Mouse (Mus musculus): ENCODE measurements around the gene Vmn1r79.
"Not testable (repeated sequence)": the region's sequence is repeated elsewhere in the genome, so short reads cannot be mapped to it uniquely, and the experiment has no call there.

DNA sequence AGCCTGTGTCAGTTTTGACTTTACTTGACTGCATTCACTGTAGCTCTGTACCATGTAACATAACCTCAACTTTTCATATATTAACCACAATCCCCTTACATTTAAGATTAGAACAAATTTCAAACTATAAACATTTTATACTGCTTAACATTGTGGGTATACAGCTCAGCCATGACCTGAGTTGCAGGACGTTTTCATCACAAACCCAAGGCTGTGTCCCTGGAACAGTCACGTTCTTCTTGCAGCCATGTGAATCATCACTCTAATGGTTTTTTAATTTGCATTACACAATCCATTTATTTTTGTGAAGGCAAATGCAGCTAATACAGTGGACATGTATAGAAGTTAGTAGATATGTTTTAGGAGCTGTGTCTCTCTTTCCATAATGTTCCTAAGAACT, 1.8 kb downstream of the Vmn1r79 start:
- not testable (repeated sequence) for TF ChIP-seq CTCF (IDR thresholded peaks at IDR 0.05; ENCODE audit: borderline replicate concordance, insufficient read depth, low read depth, low read length); POLR2A (IDR thresholded peaks at IDR 0.05; ENCODE audit: borderline replicate concordance, insufficient read depth, low read length)
